Mouse (Mus musculus) pancreas, adult 10 weeks (tissue): ENCODE data around the gene Ppp1r9a. TPM values are rescaled to one million over a fixed set of nuclear protein-coding genes. Genes with fewer than 3 reads are reported as not detected.

Experiments
- polyA plus RNA-seq: library from polyadenylated mRNA; stranded (reverse); fragments of 350-450 nt; fragmentation: Illumina TruSeq; extraction: RNeasy Lipid Tissue Mini Kit (QIAGEN cat#74804); gene quantifications from one replicate; pipeline ENCODE4 v1.2.3, GENCODE M21; 2015; ENCODE audit warnings: low read depth, low replicate concordance; ENCODE audit not compliant: insufficient read depth

Gene Ppp1r9a
- polyA plus RNA-seq, result 2.8 TPM

DNA sequence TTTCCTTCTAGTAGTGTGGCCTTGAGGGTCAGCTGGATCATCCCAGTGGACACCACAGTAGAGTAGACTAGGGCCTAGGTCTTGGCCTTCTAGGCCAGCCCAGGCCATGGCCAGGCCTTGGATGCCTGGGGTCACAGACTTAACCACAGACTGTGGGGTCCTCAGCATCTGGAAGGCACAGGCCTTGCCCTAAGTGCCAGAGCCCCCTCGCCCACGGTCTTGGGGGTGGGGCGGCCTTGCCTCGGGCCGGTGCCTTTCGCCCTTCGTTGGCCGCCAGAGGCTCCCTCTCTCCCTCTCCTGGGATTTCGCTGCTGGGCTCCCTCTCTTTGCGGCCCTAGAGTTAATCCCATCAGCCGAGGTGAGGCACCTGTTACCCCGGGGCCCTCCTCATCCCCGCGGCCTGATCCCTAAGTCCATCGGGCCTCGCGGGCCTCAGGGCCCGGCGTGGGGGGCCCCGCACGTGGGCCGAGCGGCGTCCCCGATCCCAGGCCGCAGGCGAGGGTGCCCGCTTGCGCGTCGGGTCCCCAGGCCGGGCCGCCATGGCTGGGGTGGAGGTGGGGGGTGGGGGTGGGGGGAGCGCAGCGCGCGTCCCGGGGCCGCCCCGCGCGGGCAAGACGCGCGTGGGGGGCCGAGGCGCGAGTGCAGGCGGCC is at the start of gene Ppp1r9a:
Ppp1r9a (plus strand) TSS at position 244 of the 651 bp plus-strand sequence.

DNA sequence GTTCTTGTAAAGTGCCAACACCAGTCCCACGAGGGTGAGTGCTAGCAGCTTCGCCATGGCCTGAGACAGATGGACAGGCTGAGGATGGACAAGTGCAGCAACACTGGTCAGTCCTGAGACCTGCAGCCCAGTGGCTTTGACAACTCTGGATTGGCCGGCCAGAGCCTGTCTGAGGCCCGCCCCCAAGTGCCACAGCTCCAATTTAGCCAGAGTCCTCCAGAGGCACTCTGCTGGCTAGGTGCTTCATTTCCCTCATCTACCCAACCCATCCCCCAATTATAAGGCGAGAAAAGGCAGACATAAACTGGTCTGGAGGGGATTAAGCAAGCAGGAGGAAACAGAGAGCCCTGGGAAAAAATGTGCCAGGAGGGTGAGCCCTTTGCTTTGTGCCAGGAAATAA is 291.0 kb downstream of the Ppp1r9a start, which contains the start of gene Pon1:
Pon1 (minus strand) TSS at position 254 of the 400 bp plus-strand sequence.

Other genes with a start within 250 kb of the Ppp1r9a start
- 15.6 TPM for gene Sgce, start 155.7 kb upstream of the Ppp1r9a start, polyA plus RNA-seq
- 0.63 TPM for gene Peg10, start 155.6 kb upstream of the Ppp1r9a start, polyA plus RNA-seq